Mouse (Mus musculus) 3T3-L1 (cell line): ENCODE results near the gene Epb41l4b.

Source experiments
- DNase-seq: peaks from one replicate; pipeline ENCODE4 v3.0.0-alpha.2; 2015; ENCODE audit warnings: low read depth, low spot score

Epb41l4b gene

GRCm38 (mm10) chr4:57060319-57060831 is 82.9 kb downstream of the Epb41l4b start:
- no peak for DNase-seq

GRCm38 (mm10) chr4:57058623-57059022 is 84.6 kb downstream of the Epb41l4b start:
- no peak for DNase-seq

GRCm38 (mm10) chr4:57057637-57058036 is 85.6 kb downstream of the Epb41l4b start:
- DNase-seq: no peak

- no peak for DNase-seq
Measured at GRCm38 (mm10) chr4:57055635-57056034, 87.6 kb downstream of the Epb41l4b start.

- no peak for DNase-seq
Measured at GRCm38 (mm10) chr4:57049281-57049921, 93.8 kb downstream of the Epb41l4b start.

GRCm38 (mm10) chr4:57048566-57048965 is 94.7 kb downstream of the Epb41l4b start:
- no peak for DNase-seq

GRCm38 (mm10) chr4:57046160-57046571 is 97.1 kb downstream of the Epb41l4b start:
- DNase-seq: no peak

GRCm38 (mm10) chr4:57043621-57044020 is 99.6 kb downstream of the Epb41l4b start:
- no peak for DNase-seq

GRCm38 (mm10) chr4:57041661-57042060 is 101.6 kb downstream of the Epb41l4b start:
- DNase-seq: no peak

- no peak for DNase-seq
Measured at GRCm38 (mm10) chr4:57041211-57041610, 102.0 kb downstream of the Epb41l4b start.

GRCm38 (mm10) chr4:57040481-57040880 is 102.8 kb downstream of the Epb41l4b start:
- DNase-seq: no peak

GRCm38 (mm10) chr4:57039127-57040031 is 103.9 kb downstream of the Epb41l4b start:
- DNase-seq: no peak

- DNase-seq: no peak
Measured at GRCm38 (mm10) chr4:57037554-57037953, 105.7 kb downstream of the Epb41l4b start.

- no peak for DNase-seq
Measured at GRCm38 (mm10) chr4:57034169-57034568, 109.1 kb downstream of the Epb41l4b start.

- no peak for DNase-seq
Measured at GRCm38 (mm10) chr4:57031440-57031839, 111.8 kb downstream of the Epb41l4b start.

- DNase-seq: no peak
Measured at GRCm38 (mm10) chr4:57027954-57028353, 115.3 kb downstream of the Epb41l4b start.

- DNase-seq: no peak
Measured at GRCm38 (mm10) chr4:57023527-57023926, 119.7 kb downstream of the Epb41l4b start.

GRCm38 (mm10) chr4:57021288-57021687 is 121.9 kb downstream of the Epb41l4b start:
- DNase-seq: peak; percentile 17

- DNase-seq: peak; percentile 74
Measured at GRCm38 (mm10) chr4:57017229-57017628, 126.0 kb downstream of the Epb41l4b start.

- no peak for DNase-seq
Measured at GRCm38 (mm10) chr4:57016366-57017171, 126.7 kb downstream of the Epb41l4b start.

- no peak for DNase-seq
Measured at GRCm38 (mm10) chr4:57015032-57015431, 128.2 kb downstream of the Epb41l4b start.
